Mouse (Mus musculus): ENCODE results near the gene Ip6k1. TPM values are rescaled to one million over a fixed set of nuclear protein-coding genes. Genes with fewer than 3 reads are reported as not detected.

The Ip6k1 gene
- total RNA-seq (2021): 100 to 1,000 TPM; 185 to 190 TPM

- peak; percentile 100 for DNase-seq (ENCODE audit: low spot score in 2 of 2)
- intact Hi-C loops (cut with DNase I): loop anchor here (5.0 kb wide), 1 partner anchor 45 kb away; the partner anchor contains the start of gene Gmppb
Observed at GRCm38 (mm10) chr9:108001922-108002770, at the start of gene Ip6k1. Gene Ip6k1, plus strand, starts transcription at chr9:108002501.

- intact Hi-C loops (cut with DNase I): no loop called here
- no peak for DNase-seq (ENCODE audit: low spot score in 2 of 2)
Observed at GRCm38 (mm10) chr9:107955613-107956289, 46.5 kb upstream of the Ip6k1 start.

- DNase-seq (ENCODE audit: low spot score in 2 of 2): no peak
- intact Hi-C loops (cut with DNase I): no loop called here
Observed at GRCm38 (mm10) chr9:107957141-107957540, 45.2 kb upstream of the Ip6k1 start.

- intact Hi-C loops (cut with DNase I): loop anchor here (5.0 kb wide), 2 partner anchors 92 to 107 kb away; partner anchors contain the start of gene Amigo3
Observed at GRCm38 (mm10) chr9:107959896-107960295, 42.4 kb upstream of the Ip6k1 start.

GRCm38 (mm10) chr9:107960928-107961327 is 41.4 kb upstream of the Ip6k1 start:
- intact Hi-C loops (cut with DNase I): loop anchor here (1.0 to 5.0 kb wide), 3 partner anchors 25 to 106 kb away; partner anchors contain the start of gene Amigo3
- DNase-seq (ENCODE audit: low spot score in 2 of 2): no peak

More at GRCm38 (mm10) chr9:107959896-107960295, 42.4 kb upstream of the Ip6k1 start:
- no peak for DNase-seq (ENCODE audit: low spot score in 2 of 2)

GRCm38 (mm10) chr9:107961351-107961762 is 40.9 kb upstream of the Ip6k1 start:
- DNase-seq (ENCODE audit: low spot score in 2 of 2): peak; percentile 82 to 96
- intact Hi-C loops (cut with DNase I): loop anchor here (1.0 to 5.0 kb wide), 3 partner anchors 25 to 106 kb away; partner anchors contain the start of gene Amigo3

- intact Hi-C loops (cut with DNase I): loop anchor here (1.0 to 5.0 kb wide), 4 partner anchors 26 to 105 kb away; partner anchors contain the start of gene Amigo3
- DNase-seq (ENCODE audit: low spot score in 2 of 2): peak; percentile 67 to 88
Observed at GRCm38 (mm10) chr9:107961881-107962280, 40.4 kb upstream of the Ip6k1 start.

GRCm38 (mm10) chr9:107962916-107963315 is 39.4 kb upstream of the Ip6k1 start:
- DNase-seq (ENCODE audit: low spot score in 2 of 2): no peak
- intact Hi-C loops (cut with DNase I): loop anchor here (1.0 to 5.0 kb wide), 4 partner anchors 59 to 104 kb away; partner anchors contain the start of gene Amigo3

GRCm38 (mm10) chr9:107963700-107964099 is 38.6 kb upstream of the Ip6k1 start:
- DNase-seq (ENCODE audit: low spot score in 2 of 2): peak; percentile 69 to 84
- intact Hi-C loops (cut with DNase I): loop anchor here (1.0 to 5.0 kb wide), 4 partner anchors 23 to 104 kb away; partner anchors contain the start of gene Amigo3

GRCm38 (mm10) chr9:107964681-107965080 is 37.6 kb upstream of the Ip6k1 start:
- intact Hi-C loops (cut with DNase I): loop anchor here (1.0 to 5.0 kb wide), 3 partner anchors 22 to 103 kb away; partner anchors contain the start of gene Amigo3
- DNase-seq (ENCODE audit: low spot score in 2 of 2): no peak

- intact Hi-C loops (cut with DNase I): no loop called here
- no peak for DNase-seq (ENCODE audit: low spot score in 2 of 2)
Observed at GRCm38 (mm10) chr9:107966676-107967075, 35.6 kb upstream of the Ip6k1 start.

GRCm38 (mm10) chr9:107967437-107967836 is 34.9 kb upstream of the Ip6k1 start:
- no peak for DNase-seq (ENCODE audit: low spot score in 2 of 2)
- intact Hi-C loops (cut with DNase I): no loop called here

GRCm38 (mm10) chr9:107968531-107968930 is 33.8 kb upstream of the Ip6k1 start:
- DNase-seq (ENCODE audit: low spot score in 2 of 2): no peak
- intact Hi-C loops (cut with DNase I): no loop called here

- no peak for DNase-seq (ENCODE audit: low spot score in 2 of 2)
- intact Hi-C loops (cut with DNase I): no loop called here
Observed at GRCm38 (mm10) chr9:107970311-107970710, 32.0 kb upstream of the Ip6k1 start.

GRCm38 (mm10) chr9:107971690-107972541 is 30.4 kb upstream of the Ip6k1 start:
- no peak for DNase-seq (ENCODE audit: low spot score in 2 of 2)
- intact Hi-C loops (cut with DNase I): no loop called here

- intact Hi-C loops (cut with DNase I): no loop called here
- DNase-seq (ENCODE audit: low spot score in 2 of 2): no peak
Observed at GRCm38 (mm10) chr9:107974491-107975171, 27.7 kb upstream of the Ip6k1 start.

GRCm38 (mm10) chr9:107975399-107976386 is 26.6 kb upstream of the Ip6k1 start, which contains the start of gene Uba7:
Gene Uba7, plus strand, starts transcription at chr9:107975505.
- intact Hi-C loops (cut with DNase I): no loop called here
- no peak for DNase-seq (ENCODE audit: low spot score in 2 of 2)
